Mouse (Mus musculus) lung, postnatal 36 days (tissue): Measurements from ENCODE around the gene Adarb1.
A peak's percentile ranks its signal among the peaks of the same experiment; 100 is the strongest.

Experiments used
- DNase-seq: peaks from one replicate; pipeline ENCODE4 v3.0.0; 2022; ENCODE audit warnings: mixed read lengths

The Adarb1 gene

DNA sequence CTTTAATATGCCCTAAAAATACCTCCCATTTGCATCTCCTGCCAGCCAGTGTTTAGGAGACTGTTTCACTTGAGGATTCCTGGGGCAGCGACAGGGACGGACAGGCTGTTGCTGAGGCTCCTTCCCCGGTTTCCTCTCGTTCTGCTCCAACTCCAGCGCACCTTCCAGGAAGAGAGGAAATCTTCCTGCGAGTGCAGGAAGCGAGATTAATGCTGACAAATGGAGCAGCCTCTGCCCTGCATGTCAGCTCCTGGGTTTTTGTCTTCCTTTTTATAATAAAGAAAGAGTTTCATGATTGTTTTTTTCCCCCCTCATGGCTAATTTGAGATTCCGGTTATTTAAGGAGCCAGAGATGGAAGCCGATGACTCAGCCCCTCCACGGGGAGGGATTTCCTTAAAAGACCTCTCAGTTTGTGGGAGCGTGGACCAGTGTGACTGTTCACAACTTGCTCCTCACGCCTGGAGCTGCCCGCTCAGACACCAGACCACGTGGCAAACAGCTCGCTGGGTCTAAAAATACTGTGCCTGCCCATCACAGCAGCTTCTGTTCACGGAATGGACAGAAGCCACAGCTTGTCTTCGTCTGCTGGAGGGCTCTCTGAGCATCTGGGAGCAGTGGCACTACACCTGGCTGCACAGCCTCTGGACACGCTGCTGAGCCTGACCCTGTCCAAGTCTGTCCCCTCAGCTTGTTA is 16.5 kb upstream of the Adarb1 start:
- peak; percentile 47 for DNase-seq

DNA sequence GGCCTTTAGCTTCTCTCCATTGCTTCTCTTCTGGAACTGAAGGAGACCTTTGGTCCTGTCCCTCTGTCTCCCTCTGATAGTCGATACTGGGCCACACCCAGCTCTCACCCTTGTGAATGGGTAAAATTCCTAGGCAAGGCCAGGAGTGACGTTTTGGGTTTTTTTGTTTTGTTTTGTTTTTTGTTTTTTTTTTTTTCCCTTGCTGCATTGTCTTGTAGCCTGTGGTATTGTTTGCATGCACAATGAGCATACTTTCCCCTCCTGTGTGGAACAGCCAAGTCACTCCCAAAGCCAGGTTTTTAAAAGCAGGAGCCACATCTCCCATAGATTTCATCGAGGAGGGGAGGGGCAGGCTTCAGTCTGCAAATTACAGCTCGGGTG is 16.0 kb upstream of the Adarb1 start:
- no peak for DNase-seq

DNA sequence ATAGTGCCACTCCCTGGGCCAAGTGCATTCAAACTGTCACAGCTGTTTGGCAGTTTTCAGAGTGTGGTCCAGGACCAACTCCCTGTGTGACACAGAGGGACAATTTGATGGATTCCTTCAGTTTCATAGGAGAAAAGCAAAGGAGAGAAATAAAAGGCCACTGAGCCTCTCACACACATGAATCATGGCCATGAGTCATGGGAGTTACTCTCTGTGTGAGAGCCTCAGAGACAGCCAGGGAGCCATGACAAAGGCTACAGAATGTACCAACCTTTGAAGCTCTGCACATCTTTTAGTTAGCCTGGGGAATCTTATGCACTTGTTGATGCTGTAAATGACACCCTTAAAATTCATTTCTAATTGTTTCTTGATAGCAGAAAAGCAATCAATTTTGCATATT is 12.7 kb upstream of the Adarb1 start:
- DNase-seq, result no peak

DNA sequence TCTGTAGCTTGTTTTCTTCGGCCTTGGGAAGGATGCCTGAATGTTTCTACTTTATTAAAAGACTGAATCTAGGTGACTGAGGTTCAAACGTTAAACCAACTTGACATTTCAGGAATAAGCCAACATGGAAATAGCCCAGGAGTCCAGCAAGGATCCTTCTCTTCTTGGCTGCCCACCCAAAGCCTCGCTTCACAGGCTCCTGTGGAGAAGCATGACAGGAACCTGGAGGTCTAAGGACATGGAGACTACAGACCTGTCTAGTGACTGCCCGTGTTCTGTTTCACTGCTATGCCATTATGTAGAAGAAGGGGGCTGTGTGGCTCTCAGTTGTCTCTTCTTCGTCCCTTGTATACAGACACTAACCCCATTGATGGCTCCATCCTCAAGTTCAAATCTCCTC is 11.9 kb upstream of the Adarb1 start:
- no peak for DNase-seq

DNA sequence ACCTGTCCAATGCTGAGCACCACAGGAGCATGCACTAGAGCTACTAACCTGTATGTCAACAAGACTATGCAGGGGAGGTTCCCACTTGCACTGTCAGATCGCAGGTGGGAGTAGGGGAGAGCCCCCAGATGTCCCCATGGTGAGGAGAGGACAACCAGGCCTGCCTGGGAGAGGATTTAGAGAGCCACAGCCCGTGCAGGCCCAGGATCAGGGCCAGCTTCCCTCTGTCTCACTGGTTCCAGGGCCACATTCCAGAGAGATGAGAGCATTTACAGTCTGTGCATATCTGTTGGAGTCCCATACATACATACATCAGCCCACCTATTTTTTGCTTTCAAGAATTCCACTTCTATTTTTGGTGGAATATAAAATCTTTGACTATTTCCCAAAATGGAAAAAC is 9.5 kb upstream of the Adarb1 start:
- DNase-seq, result no peak

DNA sequence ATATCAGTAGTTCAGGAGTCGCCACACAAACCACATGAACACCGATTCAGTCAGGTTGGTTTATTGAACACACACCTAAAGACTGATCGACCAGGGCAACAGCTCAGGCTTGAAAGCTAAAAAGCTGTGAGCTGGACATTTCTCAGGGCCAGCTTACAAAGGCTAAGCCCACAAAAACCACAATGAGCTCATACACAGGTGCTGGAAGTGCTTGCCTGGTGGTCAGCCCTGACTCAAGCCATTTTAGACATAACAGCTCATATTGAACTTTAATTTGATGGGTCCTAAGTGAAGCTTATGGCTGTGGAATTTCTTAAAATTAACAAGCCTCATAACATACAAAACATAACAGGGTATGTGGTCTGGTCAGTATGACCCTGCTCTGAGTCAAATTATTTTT is 2.1 kb upstream of the Adarb1 start:
- DNase-seq, result no peak

DNA sequence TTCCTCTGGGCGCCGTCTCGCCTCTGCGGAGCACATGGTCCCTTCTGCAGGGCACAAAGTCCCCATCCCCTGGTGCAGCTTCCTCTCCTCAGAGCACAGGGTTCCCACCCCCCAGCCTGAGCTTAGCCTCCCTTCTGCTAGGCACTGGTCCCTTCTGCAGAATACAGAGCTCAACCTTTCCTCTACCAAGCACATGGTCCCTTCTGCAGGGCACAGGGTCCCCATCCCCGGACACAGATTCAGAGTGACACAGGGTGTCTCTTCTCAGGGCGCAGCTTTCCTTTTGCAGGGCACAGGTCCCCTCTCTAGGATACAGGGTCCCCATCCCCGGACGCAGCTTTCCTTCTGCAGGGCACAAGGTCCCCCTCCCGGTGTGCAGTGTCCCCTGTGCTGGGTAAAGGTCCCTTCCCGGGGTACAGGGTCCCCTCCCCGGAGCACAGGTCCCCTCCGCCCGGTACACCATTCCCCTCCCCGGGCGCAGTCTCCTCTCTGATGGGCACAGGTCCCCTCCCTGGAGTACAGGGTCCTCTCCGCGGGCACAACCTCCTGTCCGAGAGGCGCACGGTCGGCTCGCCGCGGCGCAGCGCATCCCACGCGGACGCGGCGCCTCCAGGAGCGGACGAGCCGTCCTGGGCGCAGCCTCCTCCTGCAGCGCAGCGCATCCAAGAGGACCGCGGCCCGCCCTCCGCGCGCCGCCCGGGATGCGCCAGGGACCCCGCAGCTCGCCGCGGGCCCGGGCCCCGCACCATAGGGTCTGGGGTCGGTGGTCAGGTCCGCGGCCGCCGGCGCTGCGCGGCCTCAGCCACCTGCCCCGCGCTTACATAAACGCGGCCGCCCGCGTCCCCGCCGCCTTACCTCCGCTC is 599 bp downstream of the Adarb1 start:
- DNase-seq, result peak; percentile 12

DNA sequence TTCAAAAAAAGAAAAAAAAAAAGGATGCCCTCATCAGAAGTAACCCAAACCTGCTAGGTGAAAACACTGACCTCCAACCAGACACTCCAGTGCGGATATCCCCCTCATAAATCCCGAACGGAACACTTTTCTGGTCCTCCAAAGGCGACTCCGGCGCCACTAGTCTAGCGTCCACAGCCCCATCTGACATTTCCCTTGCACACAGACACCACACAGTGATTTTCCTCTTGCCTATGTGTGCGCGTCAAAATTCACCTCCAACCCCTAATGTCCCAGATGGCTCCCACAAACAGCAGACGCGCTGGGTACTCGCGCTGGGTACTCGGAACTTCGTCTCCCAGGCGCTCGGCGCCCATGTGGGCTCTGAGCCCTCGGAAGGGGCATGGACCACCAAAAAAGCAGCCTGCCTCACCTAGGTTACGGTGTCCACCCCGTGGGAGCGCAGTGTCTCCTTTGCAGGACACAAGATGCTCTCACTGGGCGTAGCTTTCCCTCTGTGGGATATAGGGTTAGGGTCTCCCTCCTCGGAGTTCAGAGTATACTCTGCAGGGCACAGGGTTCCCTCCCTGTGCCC is 1.3 kb downstream of the Adarb1 start:
- DNase-seq, result no peak

DNA sequence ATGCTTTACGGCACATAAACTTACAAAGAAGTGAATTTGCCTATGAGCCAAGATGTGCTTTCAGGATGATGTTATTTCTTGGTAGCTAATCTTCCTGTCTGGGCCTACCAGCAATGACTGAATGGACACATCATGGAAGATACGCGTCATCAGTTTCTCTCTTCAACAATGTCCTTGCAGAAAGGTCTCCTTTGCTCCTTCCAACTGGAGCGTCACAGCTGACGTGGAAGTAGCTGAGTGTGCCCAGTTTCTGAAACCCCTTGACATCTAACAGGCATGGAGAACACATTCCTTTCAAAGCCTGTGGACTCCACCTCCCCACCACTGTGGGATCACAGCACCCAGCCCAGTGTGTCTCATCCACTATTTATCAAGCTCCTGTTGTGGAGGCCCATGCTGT is 2.2 kb downstream of the Adarb1 start:
- peak; percentile 76 for DNase-seq

DNA sequence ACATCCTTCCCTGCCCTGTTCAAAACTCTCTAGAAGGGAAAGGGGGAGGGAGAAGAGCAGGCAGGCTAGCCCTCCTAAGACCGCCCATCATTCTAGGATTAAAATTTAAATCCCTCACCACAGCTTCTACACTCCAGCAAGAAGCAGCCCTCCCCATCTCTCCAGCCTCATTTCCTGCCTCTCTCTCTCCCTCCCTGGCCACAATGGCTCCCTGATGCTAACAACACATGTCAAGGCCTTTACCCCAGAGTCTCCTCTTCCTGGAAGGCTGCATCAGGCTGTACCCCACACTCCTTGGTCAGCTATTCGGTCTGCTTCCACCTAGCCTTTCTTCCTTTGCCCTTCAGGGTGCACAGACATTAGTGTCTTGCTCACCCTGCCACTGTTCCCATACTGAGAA is 4.3 kb downstream of the Adarb1 start:
- DNase-seq, result no peak

DNA sequence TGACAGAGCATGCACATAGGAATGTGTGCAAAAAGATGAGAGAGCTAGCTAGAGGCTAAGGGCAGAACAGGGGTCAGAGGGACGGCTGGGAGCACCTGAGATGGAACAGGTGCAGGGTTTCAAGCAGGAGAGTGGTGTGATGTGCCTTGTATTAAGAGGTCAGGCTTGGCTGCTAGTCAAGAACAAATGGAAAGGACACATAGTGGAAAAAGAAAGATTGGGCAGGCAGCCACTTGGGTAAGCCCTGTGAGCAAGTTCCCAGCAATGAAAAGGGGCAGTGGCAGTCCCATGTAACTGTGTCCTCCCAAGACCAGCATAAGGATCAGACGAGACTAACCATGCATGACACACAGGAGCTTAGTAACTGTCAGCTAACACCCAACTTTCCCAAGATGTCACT is 8.9 kb downstream of the Adarb1 start:
- no peak for DNase-seq

DNA sequence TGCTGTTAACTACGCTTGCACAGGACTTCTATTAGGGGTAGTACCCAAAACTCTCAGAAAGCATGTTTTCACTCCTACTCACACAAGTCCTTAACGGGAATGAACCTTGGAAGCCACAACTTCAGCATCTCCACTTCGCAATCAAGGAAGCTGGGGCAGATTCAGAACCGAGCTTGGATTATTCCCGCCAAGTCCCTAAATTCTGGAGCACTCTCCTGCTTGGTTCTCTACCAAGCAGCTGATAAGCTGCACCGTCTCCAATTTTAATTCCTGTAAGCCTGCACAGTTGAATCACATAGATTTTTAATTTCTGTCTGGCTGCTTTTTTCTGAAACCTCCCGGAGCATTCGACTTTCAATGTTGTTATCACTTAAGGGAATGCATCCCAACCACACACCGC is 9.8 kb downstream of the Adarb1 start:
- DNase-seq, result no peak

DNA sequence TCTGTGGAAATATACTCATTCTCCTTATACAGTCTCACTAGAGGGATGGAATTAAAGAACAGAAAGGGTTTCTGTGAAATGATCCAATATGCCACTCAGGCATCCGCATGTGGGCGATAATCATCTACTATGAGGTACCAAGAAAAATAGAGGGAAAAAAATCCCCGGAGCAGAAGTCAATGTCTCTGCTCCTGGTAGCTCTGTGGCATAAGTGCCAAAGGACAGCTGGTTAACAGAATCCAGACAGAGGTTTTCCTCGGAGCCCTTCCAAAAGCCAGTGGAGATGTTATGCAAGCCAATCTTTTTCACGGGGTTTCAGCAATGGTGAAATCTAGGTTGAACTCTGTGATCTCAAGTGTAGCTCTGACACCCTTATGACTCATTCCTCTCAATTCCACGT is 11.6 kb downstream of the Adarb1 start:
- peak; percentile 69 for DNase-seq

DNA sequence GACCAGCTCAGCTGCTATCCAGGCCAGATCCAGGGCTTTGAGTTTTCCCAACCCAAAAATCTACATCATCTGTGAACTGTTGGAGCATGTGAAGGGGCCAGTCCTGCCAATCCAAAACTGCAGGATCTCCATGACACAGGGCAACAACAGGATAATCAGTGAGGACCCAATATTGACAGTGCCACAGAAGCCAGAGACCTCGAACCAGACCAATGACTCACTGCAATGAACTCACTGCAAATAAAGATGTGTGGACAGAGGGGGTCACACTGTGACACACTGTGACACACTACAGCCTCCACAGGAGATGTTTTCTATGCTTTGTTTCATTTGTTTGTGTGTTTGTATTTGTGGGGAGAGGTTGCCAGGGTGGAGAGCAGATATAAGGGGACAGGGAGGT is 15.6 kb downstream of the Adarb1 start:
- DNase-seq, result no peak

DNA sequence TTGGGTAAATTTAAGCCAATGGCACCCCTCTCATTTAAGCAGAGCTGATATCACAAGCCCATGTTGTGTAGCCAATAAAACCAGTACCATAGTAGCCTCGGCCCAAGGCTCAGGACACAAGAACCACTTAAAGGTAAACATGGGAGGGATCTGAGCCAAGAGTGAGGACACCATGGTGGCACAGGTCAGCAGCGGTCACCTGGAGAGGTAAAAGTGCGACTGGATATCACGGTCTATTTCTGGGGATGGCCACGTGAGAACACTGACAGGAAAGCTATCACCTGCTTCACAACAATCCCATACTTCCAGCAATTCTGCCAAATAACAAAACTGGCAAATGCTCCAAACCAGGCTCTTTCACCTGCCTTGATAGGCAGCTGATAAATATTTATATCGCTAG is 17.0 kb downstream of the Adarb1 start:
- DNase-seq, result no peak

DNA sequence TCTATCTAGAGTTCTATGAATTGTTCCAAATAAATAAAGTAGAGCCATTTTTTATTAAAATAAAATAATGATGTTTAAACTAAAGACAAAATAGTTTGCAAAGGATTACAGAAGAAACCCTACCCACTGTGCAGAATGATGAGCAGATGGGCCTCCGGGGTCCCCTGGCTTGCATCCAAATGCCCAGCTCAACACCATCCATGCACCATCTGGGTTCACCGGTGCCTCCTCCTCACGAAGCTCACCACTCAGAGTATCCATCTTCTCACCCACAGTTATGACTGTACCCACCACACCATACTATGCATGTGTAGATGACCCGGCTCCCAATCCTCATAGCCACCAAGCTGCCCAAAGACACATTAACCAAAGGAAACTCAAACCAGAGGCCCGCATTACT is 18.1 kb downstream of the Adarb1 start:
- DNase-seq, result no peak

DNA sequence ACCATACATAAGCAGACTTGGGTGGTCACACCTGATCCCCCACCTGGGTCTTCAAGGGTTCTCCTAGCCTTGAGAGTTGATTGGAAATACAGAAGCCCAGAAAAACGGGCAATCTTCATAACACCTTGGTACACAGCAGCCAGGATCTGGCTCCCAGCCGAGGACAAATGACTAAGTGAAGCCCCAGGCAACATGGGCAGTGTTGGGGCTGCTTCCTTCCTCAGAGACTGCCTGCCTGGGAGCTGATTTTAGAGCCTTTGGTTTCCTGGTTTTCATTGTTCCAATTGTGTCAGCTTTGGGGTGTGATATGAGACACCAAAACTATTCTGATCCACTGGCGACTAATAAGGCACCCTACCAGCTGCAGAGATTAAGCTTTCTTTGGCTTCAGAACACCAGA is 20.0 kb downstream of the Adarb1 start:
- peak; percentile 75 for DNase-seq

DNA sequence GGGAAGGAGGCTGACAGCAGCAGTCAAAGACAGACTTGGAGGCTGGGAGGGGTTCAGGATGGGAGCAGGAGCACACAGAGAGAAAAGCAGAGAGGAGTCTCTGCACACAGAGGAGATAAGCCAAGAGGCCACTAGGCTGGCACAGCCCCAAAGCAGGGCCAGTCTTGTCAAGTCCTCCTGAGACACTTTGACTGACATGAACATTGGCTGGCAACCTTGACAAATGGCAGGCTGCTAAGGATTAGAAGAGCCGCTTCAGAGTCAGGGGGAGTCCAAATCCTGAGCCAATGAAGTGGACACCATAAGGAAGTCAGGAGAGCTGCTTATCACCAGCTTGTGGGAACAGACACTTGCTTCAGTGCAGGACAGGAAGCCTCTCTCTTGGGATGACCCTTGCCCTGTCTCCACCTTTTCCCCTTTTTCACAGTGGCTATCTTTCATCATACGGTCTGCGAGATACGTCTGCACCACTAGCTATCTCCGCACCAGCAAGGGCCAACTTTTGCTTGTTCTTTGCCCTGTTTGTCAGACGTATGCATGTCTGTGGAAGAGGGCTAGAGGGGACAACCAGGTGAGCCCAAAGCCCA is 20.9 kb downstream of the Adarb1 start:
- peak; percentile 34 for DNase-seq

DNA sequence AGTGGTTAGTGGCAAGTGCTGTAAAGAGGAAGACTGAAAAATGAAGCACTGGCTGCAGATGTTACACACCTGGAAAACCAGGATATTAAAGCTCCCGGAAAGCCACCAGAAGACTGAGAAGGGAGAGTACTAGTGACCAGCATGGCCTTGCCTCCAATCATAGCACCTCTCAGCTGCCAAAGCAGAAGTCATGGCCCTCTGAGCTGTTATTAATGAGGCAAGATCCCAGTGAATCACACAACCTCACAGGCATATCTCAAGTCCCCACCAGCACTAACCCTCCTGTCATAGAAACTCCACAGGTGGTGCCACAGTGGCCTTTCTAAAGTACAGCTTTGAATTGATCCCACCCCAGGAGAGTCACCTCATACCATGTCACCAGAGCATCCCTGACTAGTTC is 22.1 kb downstream of the Adarb1 start:
- no peak for DNase-seq

DNA sequence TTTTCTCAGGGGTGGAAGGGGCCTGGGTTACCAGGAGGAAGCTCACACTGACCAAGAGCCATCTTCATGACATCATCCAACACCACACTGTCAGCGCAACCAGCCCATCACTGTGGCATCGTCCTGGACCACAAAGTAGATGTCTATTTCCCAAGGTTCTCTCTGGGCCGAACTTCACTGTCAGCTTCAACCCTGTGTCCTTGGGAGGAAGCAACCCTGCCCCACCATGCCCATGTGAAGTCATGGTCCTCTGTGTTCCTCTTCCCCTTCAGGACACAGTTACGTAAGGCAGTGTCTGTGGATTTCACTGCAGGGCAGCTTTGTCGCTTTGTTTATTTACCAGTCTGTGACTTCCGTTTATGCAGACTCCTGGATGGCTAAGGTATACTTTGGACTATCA is 27.0 kb downstream of the Adarb1 start:
- DNase-seq, result peak; percentile 59

DNA sequence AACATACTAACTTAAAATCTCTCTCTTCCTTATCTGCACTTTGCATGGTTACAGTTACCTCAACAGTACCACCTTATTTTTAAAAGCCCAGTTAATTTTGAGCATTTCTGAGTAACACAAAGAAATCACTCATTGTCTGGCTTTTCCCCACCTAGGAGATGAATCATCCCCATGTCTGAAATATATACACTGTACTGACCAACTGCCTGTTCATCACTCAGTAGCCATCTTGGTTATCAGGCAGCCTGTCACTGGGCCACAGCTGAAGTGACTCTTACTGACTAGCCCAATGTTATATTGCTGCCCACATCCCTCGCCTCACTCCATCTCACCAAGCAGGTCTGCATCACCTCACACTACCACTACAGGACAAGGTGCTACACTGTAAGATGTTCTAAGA is 30.5 kb downstream of the Adarb1 start:
- no peak for DNase-seq

DNA sequence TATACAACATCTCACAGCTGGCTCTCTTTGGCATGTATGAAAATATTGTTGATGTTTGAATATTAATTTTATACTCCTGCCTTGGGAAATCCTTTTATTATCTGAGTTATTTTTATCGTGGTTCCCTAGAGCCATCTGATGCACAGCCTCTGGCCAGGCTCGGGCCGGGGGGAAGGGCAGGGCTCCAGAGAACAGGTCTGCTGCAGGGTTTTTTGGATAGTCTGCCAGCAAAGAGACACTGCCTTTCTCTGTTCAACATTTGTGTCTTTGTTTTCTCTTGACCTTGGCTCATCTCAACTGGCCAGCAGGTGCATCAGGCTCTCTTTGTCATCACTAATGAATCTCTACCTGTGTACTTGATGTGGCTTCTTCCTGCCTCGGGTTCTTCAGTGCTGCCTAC is 32.3 kb downstream of the Adarb1 start:
- no peak for DNase-seq

DNA sequence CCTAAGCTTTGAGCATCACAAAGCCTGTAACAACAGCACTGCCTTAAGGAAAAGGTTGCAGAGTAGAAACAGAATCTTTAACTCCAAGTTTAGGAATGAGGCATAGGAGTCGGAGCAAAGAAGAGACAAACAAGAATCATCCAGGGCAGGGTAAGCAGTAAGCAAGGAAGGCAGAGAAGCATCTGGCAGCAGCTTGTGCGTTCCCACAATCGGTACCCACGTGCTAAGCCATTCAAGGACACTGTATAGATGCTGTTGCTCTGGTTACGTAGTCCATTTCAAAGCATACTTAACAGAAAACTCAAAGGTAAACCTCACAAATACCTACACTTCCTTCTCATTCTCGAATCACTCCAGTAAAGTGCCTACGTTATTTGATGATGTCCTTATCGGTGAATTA is 35.0 kb downstream of the Adarb1 start:
- DNase-seq, result no peak

DNA sequence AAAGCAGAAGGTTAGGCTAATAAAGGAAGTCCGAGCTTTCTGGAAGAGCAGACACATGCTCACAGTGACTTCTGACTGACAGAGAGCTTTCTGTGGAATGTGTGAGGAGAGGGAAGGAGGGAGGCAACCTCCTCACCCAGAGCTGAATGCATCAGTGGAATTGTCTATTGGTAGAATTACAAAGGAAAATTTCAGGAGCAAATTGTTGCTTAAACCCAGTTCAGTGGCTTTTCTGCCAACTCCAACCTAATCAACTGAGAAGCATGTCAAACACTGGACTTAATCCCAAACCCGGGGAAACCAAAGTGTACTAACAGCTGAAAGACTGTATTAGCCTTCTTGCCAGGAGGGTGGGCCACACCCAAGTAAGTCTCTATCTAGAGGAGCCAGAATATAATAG is 36.9 kb downstream of the Adarb1 start:
- DNase-seq, result peak; percentile 23
